Mouse (Mus musculus): ENCODE data around the gene Nop56. TPM values are rescaled to one million over a fixed set of nuclear protein-coding genes. Genes with fewer than 3 reads are reported as not detected.

Nop56 gene
- polyA plus RNA-seq, 1 experiment from 2014 or later: 103 TPM

GRCm38 (mm10) chr2:130295331-130296133 is 21.3 kb downstream of the Nop56 start:
- ATAC-seq (replicated peaks; ENCODE audit: insufficient number of reproducible peaks, insufficient read depth, low FRiP score, low read depth): peak; percentile 43
- H3K4me1 ChIP-seq (replicated peaks): peaks cover 17% of the 10 kb centered on the region
- H3K4me2 ChIP-seq: peak overlapping the region; percentile 83
- no peaks in the 10 kb centered on the region for H3K9me3 ChIP-seq (replicated peaks)
- peak overlapping the region; percentile 35; the same call in 1 of the 2 replicates for H3K27ac ChIP-seq
- H3K27me3 ChIP-seq: peaks cover 54% of the 10 kb centered on the region
- under 1% methylated on average over 64 of the region's 99 CpGs for WGBS
- peak overlapping the region; percentile 76 for H3K4me3 ChIP-seq
- H3K36me3 ChIP-seq: no peaks in the 10 kb centered on the region
- H3K9ac ChIP-seq: peak overlapping the region; percentile 68

- H3K4me1 ChIP-seq (replicated peaks): peaks cover 17% of the 10 kb centered on the region
- no peak overlapping the region for H3K27ac ChIP-seq
- 6% methylated on average over 20 of the region's 20 CpGs for WGBS
- peak overlapping the region; percentile 76 for H3K4me3 ChIP-seq
- peak overlapping the region; percentile 68; the same call in 1 of the 2 replicates for H3K9ac ChIP-seq
- no peak for ATAC-seq (replicated peaks; ENCODE audit: insufficient number of reproducible peaks, insufficient read depth, low FRiP score, low read depth)
- H3K4me2 ChIP-seq: peak overlapping the region; percentile 83
- H3K27me3 ChIP-seq: peaks cover 54% of the 10 kb centered on the region
- no peaks in the 10 kb centered on the region for H3K36me3 ChIP-seq
- no peaks in the 10 kb centered on the region for H3K9me3 ChIP-seq (replicated peaks)
Measured at GRCm38 (mm10) chr2:130296134-130296745, 22.0 kb downstream of the Nop56 start.

- H3K4me2 ChIP-seq: no peak overlapping the region
- H3K27ac ChIP-seq: no peak overlapping the region
- H3K4me1 ChIP-seq (replicated peaks): peaks cover 15% of the 10 kb centered on the region
- H3K4me3 ChIP-seq: no peak overlapping the region
- no peaks in the 10 kb centered on the region for H3K9me3 ChIP-seq (replicated peaks)
- WGBS: 70% methylated on average over 9 of the region's 9 CpGs
- no peaks in the 10 kb centered on the region for H3K36me3 ChIP-seq
- H3K9ac ChIP-seq: no peak overlapping the region
- H3K27me3 ChIP-seq: peaks cover 49% of the 10 kb centered on the region
- no peak for ATAC-seq (replicated peaks; ENCODE audit: insufficient number of reproducible peaks, insufficient read depth, low FRiP score, low read depth)
Measured at GRCm38 (mm10) chr2:130297580-130297979, 23.4 kb downstream of the Nop56 start.

- 58% methylated on average over 4 of the region's 4 CpGs for WGBS
- no peak for ATAC-seq (replicated peaks; ENCODE audit: insufficient number of reproducible peaks, insufficient read depth, low FRiP score, low read depth)
Measured at GRCm38 (mm10) chr2:130303014-130303413, 28.8 kb downstream of the Nop56 start.

GRCm38 (mm10) chr2:130327057-130327456 is 52.8 kb downstream of the Nop56 start:
- no peaks in the 10 kb centered on the region for H3K9me3 ChIP-seq (replicated peaks)
- H3K4me1 ChIP-seq (replicated peaks): no peaks in the 10 kb centered on the region
- no peak overlapping the region for H3K4me3 ChIP-seq
- no peak overlapping the region for H3K9ac ChIP-seq
- no peak for ATAC-seq (replicated peaks; ENCODE audit: insufficient number of reproducible peaks, insufficient read depth, low FRiP score, low read depth)
- WGBS: 54% methylated on average over 1 of the region's 1 CpGs
- H3K36me3 ChIP-seq: no peaks in the 10 kb centered on the region
- H3K4me2 ChIP-seq: no peak overlapping the region
- no peaks in the 10 kb centered on the region for H3K27me3 ChIP-seq
- no peak overlapping the region for H3K27ac ChIP-seq

More at GRCm38 (mm10) chr2:130303014-130303413, 28.8 kb downstream of the Nop56 start:
- H3K36me3 ChIP-seq: no peaks in the 10 kb centered on the region
- H3K4me1 ChIP-seq (replicated peaks): no peaks in the 10 kb centered on the region
- no peak overlapping the region for H3K4me3 ChIP-seq
- H3K9ac ChIP-seq: no peak overlapping the region
- peaks cover 5% of the 10 kb centered on the region; the same call in 1 of the 2 replicates for H3K27me3 ChIP-seq
- H3K9me3 ChIP-seq (replicated peaks): no peaks in the 10 kb centered on the region
- H3K4me2 ChIP-seq: no peak overlapping the region
- no peak overlapping the region for H3K27ac ChIP-seq

Other genes with a start within 250 kb of the Nop56 start
- gene Tgm6, start 162.0 kb upstream of the Nop56 start, polyA plus RNA-seq (2015; fragmentation: Nextera tagmentation; extraction: Ambion mirVana): not detected in 2 replicates
- 361 and 429 TPM in 2 replicates for gene Snrpb, start 95.0 kb upstream of the Nop56 start, polyA plus RNA-seq (2015; fragmentation: Nextera tagmentation; extraction: Ambion mirVana)
- gene Tmc2, start 79.2 kb upstream of the Nop56 start, polyA plus RNA-seq (2015; fragmentation: Nextera tagmentation; extraction: Ambion mirVana): not detected in 2 replicates
- 288 and 290 TPM in 2 replicates for gene Idh3b, start 10.1 kb downstream of the Nop56 start, polyA plus RNA-seq (2015; fragmentation: Nextera tagmentation; extraction: Ambion mirVana)
- 0.58 and 1.2 TPM in 2 replicates for gene Ebf4, start 20.7 kb downstream of the Nop56 start, polyA plus RNA-seq (2015; fragmentation: Nextera tagmentation; extraction: Ambion mirVana)
- 30.8 and 49.7 TPM in 2 replicates for gene Cpxm1, start 123.1 kb downstream of the Nop56 start, polyA plus RNA-seq (2015; fragmentation: Nextera tagmentation; extraction: Ambion mirVana)
- gene Gm28372, start 130.8 kb downstream of the Nop56 start, polyA plus RNA-seq (2015; fragmentation: Nextera tagmentation; extraction: Ambion mirVana): not detected in 2 replicates
- gene 1700020A23Rik, start 130.8 kb downstream of the Nop56 start, polyA plus RNA-seq (2015; fragmentation: Nextera tagmentation; extraction: Ambion mirVana): not detected in 2 replicates
- not detected in 2 replicates for gene Tmem239, start 132.0 kb downstream of the Nop56 start, polyA plus RNA-seq (2015; fragmentation: Nextera tagmentation; extraction: Ambion mirVana)
- 49.0 and 58.2 TPM in 2 replicates for gene Vps16, start 149.9 kb downstream of the Nop56 start, polyA plus RNA-seq (2015; fragmentation: Nextera tagmentation; extraction: Ambion mirVana)
- 7.1 and 7.2 TPM in 2 replicates for gene Pced1a, start 150.3 kb downstream of the Nop56 start, polyA plus RNA-seq (2015; fragmentation: Nextera tagmentation; extraction: Ambion mirVana)
- 60.7 and 73.6 TPM in 2 replicates for gene Ptpra, start 175.8 kb downstream of the Nop56 start, polyA plus RNA-seq (2015; fragmentation: Nextera tagmentation; extraction: Ambion mirVana)

Measured in heart, embryonic 15.5 days (tissue).